Mouse (Mus musculus): ENCODE data around the gene Zfp36l2.

DNA sequence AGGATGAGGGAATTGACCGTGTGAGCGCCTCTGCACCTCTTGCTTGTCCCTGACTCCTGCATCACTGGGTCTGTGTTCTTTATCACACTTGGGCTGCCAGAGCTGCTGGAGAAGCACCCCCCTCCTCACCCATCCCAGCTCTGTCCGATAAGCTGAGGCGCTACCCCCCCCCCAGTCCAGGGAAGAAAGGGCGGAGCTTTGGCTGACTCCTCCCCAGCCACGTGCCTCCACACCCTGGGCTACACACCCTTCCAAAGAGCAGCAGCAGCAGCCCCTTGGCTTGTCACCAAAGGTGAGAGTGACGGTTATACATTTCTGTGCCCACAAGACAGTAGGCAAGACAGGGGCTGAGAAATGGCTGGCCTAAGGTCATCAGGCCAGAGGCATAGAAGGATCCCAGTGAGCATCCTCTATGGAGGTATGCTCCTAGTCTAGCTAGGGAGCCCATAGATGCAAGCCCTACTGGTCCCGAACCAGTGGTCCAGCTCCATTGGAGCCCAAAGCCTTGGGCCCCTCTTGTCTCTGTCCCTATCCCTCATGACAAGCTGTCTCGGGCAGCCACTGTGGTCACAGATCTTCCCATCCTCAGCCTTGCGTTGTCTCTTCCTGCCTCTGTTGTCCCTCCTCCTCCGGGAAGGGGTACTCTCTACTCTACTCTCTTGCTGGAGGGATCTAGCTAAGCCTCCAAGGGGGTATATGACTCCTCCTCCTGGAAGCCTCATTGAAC lies 33.3 kb downstream of the Zfp36l2 start:
- TF ChIP-seq ZNF384 (IDR thresholded peaks at IDR 0.05; ENCODE audit: low read depth, low read length) (no peak), CTCF (conservative IDR thresholded peaks at IDR 0.05 in 1 of 2, IDR thresholded peaks at IDR 0.05 in 1 of 2; ENCODE audit: low read depth in 2 of 2, low read length in 2 of 2) (no peak), POLR2A (IDR thresholded peaks at IDR 0.05; ENCODE audit: low read depth, low read length) (no peak), SIN3A (IDR thresholded peaks at IDR 0.05; ENCODE audit: low read length) (no peak), NRF1 (IDR thresholded peaks at IDR 0.05; ENCODE audit: low read depth, low read length) (no peak), TBP (conservative IDR thresholded peaks at IDR 0.05; ENCODE audit: low read depth, low read length) (no peak), MYC (IDR thresholded peaks at IDR 0.05; ENCODE audit: low read depth, low read length) (no peak), ETS1 (conservative IDR thresholded peaks at IDR 0.05; ENCODE audit: low read depth, low read length) (no peak), MAFK (IDR thresholded peaks at IDR 0.05; ENCODE audit: insufficient replicate concordance, low read length) (no peak), MAX (IDR thresholded peaks at IDR 0.05; ENCODE audit: low read length) (no peak), CHD1 (IDR thresholded peaks at IDR 0.05; ENCODE audit: low read depth, low read length) (no peak)
